In genomic region chr3:42211420-42211819, GRCm38 (mm10) we compare ENCODE assay signal across 17 mouse cellular contexts.
"Had no signal": no experiment of that assay in that cellular context is flagged by ENCODE, and none has a peak within 500 bp of the region (broad histone marks: within the 10 kb centered on the region; RNA-seq: fewer than 3 reads in every experiment).

No protein-coding gene starts in this region.

- ATAC-seq: liver, embryonic 12.5 days; liver, postnatal 0 days; lung, postnatal 0 days; midbrain, embryonic 13.5 days; midbrain, embryonic 15.5 days; midbrain, embryonic 16.5 days had no signal

- DNase-seq: left cerebral cortex, postnatal 4 days; liver; liver, embryonic 13.5 days; liver, postnatal 0 days; lung, adult 18-20 months; lung, adult 2 months; lung, embryonic 14.5 days; lung, postnatal 10 days; lung, postnatal 14 days; lung, postnatal 36 days; lung, postnatal 4 days; midbrain, embryonic 14.5 days had no signal
